Mouse (Mus musculus): ENCODE results near the gene Ttll1. TPM values are rescaled to one million over a fixed set of nuclear protein-coding genes. Genes with fewer than 3 reads are reported as not detected.

Ttll1 gene
- polyA plus RNA-seq, 1 experiment from 2014 or later = 30.9 TPM

DNA sequence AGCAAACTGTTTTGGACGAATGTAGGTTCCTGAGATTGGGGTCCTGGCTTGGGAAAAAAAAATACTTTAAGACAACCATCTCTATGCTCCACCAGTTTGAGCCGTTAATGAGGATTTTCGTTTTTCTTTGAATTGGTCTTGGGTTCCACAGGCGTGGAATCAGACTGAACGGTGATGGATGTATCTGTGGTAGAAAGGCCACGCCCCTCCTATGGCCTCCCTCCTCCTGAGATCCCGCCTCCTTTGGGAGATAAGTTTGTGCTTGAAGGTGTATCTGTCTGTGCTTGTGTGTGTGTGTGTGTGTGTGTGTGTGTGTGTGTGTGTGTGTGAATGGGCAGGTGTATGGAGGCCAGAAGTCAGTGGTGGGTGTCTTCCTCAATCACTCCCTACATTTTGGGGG lies 21.9 kb upstream of the Ttll1 start:
- Histone ChIP-seq H3K4me3 (no peak overlapping the region), H3K9me3 (no peaks in the 10 kb centered on the region), H3K36me3 (replicated peaks) (no peaks in the 10 kb centered on the region), H3K27me3 (replicated peaks; ENCODE audit: low read depth, poor library complexity, severe bottlenecking) (peaks cover 34% of the 10 kb centered on the region), H3K27ac (replicated peaks) (no peak overlapping the region), H3K4me1 (peaks cover 9% of the 10 kb centered on the region; the same call in 1 of the 2 replicates)
- 81% methylated on average over 7 of the region's 7 CpGs for WGBS
- DNase-seq (ENCODE audit: low spot score) = no peak

DNA sequence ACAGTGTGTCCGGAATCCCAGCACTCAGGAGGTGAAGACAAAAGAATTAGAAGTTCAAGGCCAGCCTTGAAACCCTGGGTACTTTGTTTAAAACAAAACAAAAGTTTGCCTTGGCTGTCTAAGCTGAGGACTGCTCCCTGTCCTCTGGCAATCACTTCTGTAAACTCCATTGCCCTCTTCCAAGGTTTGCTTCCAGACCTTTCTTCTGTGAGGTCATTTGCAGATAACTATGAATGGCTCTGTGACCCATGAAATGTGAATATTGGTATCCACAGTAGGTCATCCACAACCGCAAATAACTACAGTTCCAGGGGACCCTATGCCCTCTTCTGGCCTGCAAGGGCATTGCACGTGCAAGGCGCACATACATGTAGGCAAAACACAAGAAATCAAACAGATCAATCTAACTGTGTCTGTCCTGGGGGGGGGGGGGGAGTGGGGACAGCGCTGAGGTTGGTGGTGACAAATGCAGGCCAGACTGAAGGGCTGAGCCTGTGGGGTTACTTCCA lies 21.3 kb upstream of the Ttll1 start:
- Histone ChIP-seq H3K4me1 (peaks cover 14% of the 10 kb centered on the region), H3K27ac (replicated peaks) (no peak overlapping the region), H3K27me3 (replicated peaks; ENCODE audit: low read depth, poor library complexity, severe bottlenecking) (peaks cover 40% of the 10 kb centered on the region), H3K9me3 (no peaks in the 10 kb centered on the region), H3K36me3 (replicated peaks) (no peaks in the 10 kb centered on the region), H3K4me3 (no peak overlapping the region)
- no peak for DNase-seq (ENCODE audit: low spot score)
- 86% methylated on average over 5 of the region's 5 CpGs for WGBS

GRCm38 (mm10) chr15:83530688-83531087 lies 20.0 kb upstream of the Ttll1 start:
- Histone ChIP-seq H3K36me3 (replicated peaks) (no peaks in the 10 kb centered on the region), H3K4me3 (no peak overlapping the region), H3K4me1 (peaks cover 27% of the 10 kb centered on the region), H3K27me3 (replicated peaks; ENCODE audit: low read depth, poor library complexity, severe bottlenecking) (peaks cover 53% of the 10 kb centered on the region), H3K9me3 (no peaks in the 10 kb centered on the region), H3K27ac (replicated peaks) (no peak overlapping the region)
- no peak for DNase-seq (ENCODE audit: low spot score)
- 82% methylated on average over 6 of the region's 6 CpGs for WGBS

DNA sequence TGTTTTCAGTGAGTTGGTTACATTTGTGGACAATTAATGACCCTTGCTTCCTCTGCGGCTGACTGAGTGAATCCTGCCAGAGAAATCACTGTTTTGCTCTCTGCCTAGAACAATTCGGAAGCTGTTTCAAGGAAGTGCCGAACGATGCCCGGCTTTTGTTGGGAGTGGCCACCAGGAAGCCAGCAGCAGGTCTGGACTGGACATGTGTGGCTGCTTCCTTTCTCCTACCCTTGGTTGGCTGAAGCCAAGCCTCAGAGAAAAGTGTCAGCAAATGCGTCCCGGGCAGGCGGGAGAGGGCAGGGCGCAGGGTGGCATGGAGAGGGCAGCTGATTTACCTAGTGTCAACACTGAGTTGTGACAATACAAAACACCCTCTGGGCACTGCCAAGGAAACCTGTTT lies 19.5 kb upstream of the Ttll1 start:
- no peak for DNase-seq (ENCODE audit: low spot score)
- H3K9me3 ChIP-seq = no peaks in the 10 kb centered on the region
- peaks cover 58% of the 10 kb centered on the region for H3K27me3 ChIP-seq (replicated peaks; ENCODE audit: low read depth, poor library complexity, severe bottlenecking)
- no peaks in the 10 kb centered on the region for H3K36me3 ChIP-seq (replicated peaks)
- no peak overlapping the region for H3K4me3 ChIP-seq
- peaks cover 29% of the 10 kb centered on the region for H3K4me1 ChIP-seq
- 64% methylated on average over 9 of the region's 9 CpGs for WGBS
- no peak overlapping the region for H3K27ac ChIP-seq (replicated peaks)

GRCm38 (mm10) chr15:83529765-83530164 lies 19.1 kb upstream of the Ttll1 start:
- no peaks in the 10 kb centered on the region for H3K36me3 ChIP-seq (replicated peaks)
- peaks cover 32% of the 10 kb centered on the region for H3K4me1 ChIP-seq
- 80% methylated on average over 5 of the region's 5 CpGs for WGBS
- DNase-seq (ENCODE audit: low spot score) = no peak
- H3K27me3 ChIP-seq (replicated peaks; ENCODE audit: low read depth, poor library complexity, severe bottlenecking) = peaks cover 63% of the 10 kb centered on the region
- no peak overlapping the region for H3K4me3 ChIP-seq
- no peaks in the 10 kb centered on the region for H3K9me3 ChIP-seq
- H3K27ac ChIP-seq (replicated peaks) = no peak overlapping the region

DNA sequence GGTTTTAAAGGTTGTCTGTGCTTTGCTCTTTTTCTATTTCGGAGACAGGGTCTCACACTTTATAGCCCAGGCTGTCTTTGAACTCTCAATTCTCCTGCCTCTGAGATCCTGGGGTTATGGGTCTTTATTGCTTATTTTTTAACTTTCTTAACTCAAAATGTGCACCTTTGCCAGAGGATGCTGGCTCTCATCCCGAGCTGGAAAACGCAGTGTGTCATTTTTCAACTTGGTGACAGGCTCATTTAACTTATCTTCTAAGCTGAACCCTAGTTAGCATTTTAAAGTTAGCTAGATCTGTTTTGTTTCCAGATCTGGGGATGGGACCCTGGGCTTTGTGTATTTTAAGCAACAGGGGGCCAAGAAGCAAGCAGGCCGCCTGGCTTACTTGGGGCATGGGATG lies 18.2 kb upstream of the Ttll1 start:
- no peak overlapping the region for H3K27ac ChIP-seq (replicated peaks)
- H3K4me1 ChIP-seq = peaks cover 32% of the 10 kb centered on the region
- H3K9me3 ChIP-seq = no peaks in the 10 kb centered on the region
- WGBS = 71% methylated on average over 4 of the region's 4 CpGs
- H3K36me3 ChIP-seq (replicated peaks) = no peaks in the 10 kb centered on the region
- H3K27me3 ChIP-seq (replicated peaks; ENCODE audit: low read depth, poor library complexity, severe bottlenecking) = peaks cover 69% of the 10 kb centered on the region
- no peak overlapping the region for H3K4me3 ChIP-seq
- DNase-seq (ENCODE audit: low spot score) = no peak

GRCm38 (mm10) chr15:83527747-83528146 lies 17.1 kb upstream of the Ttll1 start:
- Histone ChIP-seq H3K27ac (replicated peaks) (no peak overlapping the region), H3K27me3 (replicated peaks; ENCODE audit: low read depth, poor library complexity, severe bottlenecking) (peaks cover 69% of the 10 kb centered on the region), H3K9me3 (no peaks in the 10 kb centered on the region), H3K36me3 (replicated peaks) (no peaks in the 10 kb centered on the region), H3K4me3 (no peak overlapping the region), H3K4me1 (peaks cover 38% of the 10 kb centered on the region)
- no peak for DNase-seq (ENCODE audit: low spot score)
- 62% methylated on average over 2 of the region's 2 CpGs for WGBS

DNA sequence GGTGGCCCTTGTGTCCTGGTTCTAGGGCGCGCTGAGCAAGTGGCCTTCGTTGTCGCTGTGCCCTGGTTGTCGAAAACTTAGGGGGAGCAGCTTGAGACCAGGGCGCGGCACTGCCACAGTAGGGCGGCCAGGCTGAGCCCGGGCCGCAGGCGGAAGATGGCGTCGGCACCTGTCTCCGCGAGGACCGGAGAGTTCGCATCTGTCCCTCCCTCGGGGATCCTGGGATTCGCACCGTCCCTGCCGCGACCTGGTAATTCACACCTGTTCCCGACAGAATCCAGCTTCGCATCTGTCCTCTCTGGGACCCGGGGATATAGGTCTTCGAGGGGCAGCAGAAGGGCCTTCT lies 16.4 kb upstream of the Ttll1 start:
- H3K27ac ChIP-seq (replicated peaks) = 0 out of 2 replicates have a peak overlapping the region, but pooled peaks have one; percentile 36

DNA sequence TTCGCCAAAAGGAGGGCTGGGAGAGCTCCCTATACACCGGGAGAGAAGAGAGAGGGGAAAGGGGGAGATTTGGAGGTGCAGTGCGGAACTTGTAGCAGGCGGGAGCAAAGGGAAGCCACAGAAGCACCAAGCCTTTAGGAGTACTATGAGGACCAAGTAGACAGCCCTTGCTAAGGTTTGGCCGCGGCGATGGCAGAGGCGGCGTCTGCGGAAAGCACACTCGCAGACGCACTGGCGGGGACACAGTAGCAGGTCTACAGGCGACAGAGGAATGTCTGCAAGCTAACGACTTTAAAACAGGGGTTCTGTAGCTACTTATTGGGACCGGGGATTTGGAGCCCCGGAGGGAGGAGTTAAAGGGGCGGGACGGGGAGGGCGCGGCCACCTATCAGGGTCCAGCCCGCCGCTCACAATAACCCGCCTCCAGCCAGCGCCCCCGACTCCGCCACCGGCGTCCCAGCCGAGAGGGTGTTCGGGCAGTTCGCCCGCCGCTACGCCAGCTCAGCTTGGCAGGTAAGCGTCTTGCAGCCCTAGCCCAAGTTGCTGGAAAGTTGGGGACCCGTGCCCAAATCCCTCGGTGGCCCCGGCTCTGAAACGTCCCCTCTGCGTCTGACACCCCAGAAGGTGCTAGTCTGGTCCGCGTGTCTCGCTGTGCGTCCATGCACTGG lies 15.9 kb upstream of the Ttll1 start, which contains the start of gene Bik:
TSS of gene Bik (plus strand) at position 439 of the 668 bp plus-strand sequence.
- peaks cover 69% of the 10 kb centered on the region for H3K27me3 ChIP-seq (replicated peaks; ENCODE audit: low read depth, poor library complexity, severe bottlenecking)
- no peaks in the 10 kb centered on the region for H3K36me3 ChIP-seq (replicated peaks)
- DNase-seq (ENCODE audit: low spot score) = peak; percentile 84
- H3K27ac ChIP-seq (replicated peaks) = 0 out of 2 replicates have a peak within 1 kb of the TSS, but pooled peaks have one; percentile 36
- no peaks in the 10 kb centered on the region for H3K9me3 ChIP-seq
- H3K4me1 ChIP-seq = peaks cover 43% of the 10 kb centered on the region
- H3K4me3 ChIP-seq = peak within 1 kb of the TSS; percentile 70
- WGBS = under 1% methylated on average over 45 of the region's 45 CpGs

More for the DNA sequence above, 16.4 kb upstream of the Ttll1 start:
- 1% methylated on average over 26 of the region's 26 CpGs for WGBS
- H3K4me3 ChIP-seq = peak overlapping the region; percentile 70
- H3K27me3 ChIP-seq (replicated peaks; ENCODE audit: low read depth, poor library complexity, severe bottlenecking) = peaks cover 69% of the 10 kb centered on the region
- no peaks in the 10 kb centered on the region for H3K36me3 ChIP-seq (replicated peaks)
- peaks cover 41% of the 10 kb centered on the region for H3K4me1 ChIP-seq
- H3K9me3 ChIP-seq = no peaks in the 10 kb centered on the region
- no peak for DNase-seq (ENCODE audit: low spot score)

- no peaks in the 10 kb centered on the region for H3K36me3 ChIP-seq (replicated peaks)
- DNase-seq (ENCODE audit: low spot score) = no peak
- H3K9me3 ChIP-seq = no peaks in the 10 kb centered on the region
- peaks cover 53% of the 10 kb centered on the region for H3K27me3 ChIP-seq (replicated peaks; ENCODE audit: low read depth, poor library complexity, severe bottlenecking)
- no peak overlapping the region for H3K4me3 ChIP-seq
- WGBS = 85% methylated on average over 3 of the region's 3 CpGs
- no peak overlapping the region for H3K27ac ChIP-seq (replicated peaks)
- H3K4me1 ChIP-seq = peaks cover 43% of the 10 kb centered on the region
Observed at GRCm38 (mm10) chr15:83524333-83524729, 13.6 kb upstream of the Ttll1 start.

GRCm38 (mm10) chr15:83523638-83524332 lies 13.1 kb upstream of the Ttll1 start:
- peaks cover 47% of the 10 kb centered on the region for H3K27me3 ChIP-seq (replicated peaks; ENCODE audit: low read depth, poor library complexity, severe bottlenecking)
- WGBS = 65% methylated on average over 14 of the region's 14 CpGs
- peaks cover 43% of the 10 kb centered on the region for H3K4me1 ChIP-seq
- no peak for DNase-seq (ENCODE audit: low spot score)
- no peaks in the 10 kb centered on the region for H3K9me3 ChIP-seq
- peak overlapping the region; percentile 62; the same call in 1 of the 2 replicates for H3K27ac ChIP-seq (replicated peaks)
- no peak overlapping the region for H3K4me3 ChIP-seq
- no peaks in the 10 kb centered on the region for H3K36me3 ChIP-seq (replicated peaks)

GRCm38 (mm10) chr15:83523196-83523595 lies 12.5 kb upstream of the Ttll1 start:
- WGBS = 21% methylated on average over 7 of the region's 7 CpGs
- H3K27me3 ChIP-seq (replicated peaks; ENCODE audit: low read depth, poor library complexity, severe bottlenecking) = peaks cover 41% of the 10 kb centered on the region
- H3K9me3 ChIP-seq = no peaks in the 10 kb centered on the region
- no peak for DNase-seq (ENCODE audit: low spot score)
- H3K27ac ChIP-seq (replicated peaks) = peak overlapping the region; percentile 62; the same call in 1 of the 2 replicates
- H3K36me3 ChIP-seq (replicated peaks) = no peaks in the 10 kb centered on the region
- peaks cover 48% of the 10 kb centered on the region for H3K4me1 ChIP-seq
- no peak overlapping the region for H3K4me3 ChIP-seq
